Mouse (Mus musculus) embryo, embryonic 11.5 days (tissue): ENCODE measurements around the gene Dpep3.
A peak's percentile ranks its signal among the peaks of the same experiment; 100 is the strongest.

Experiments used
- DNase-seq: peaks from one replicate; pipeline ENCODE4 v3.0.0-alpha.2; 2012; ENCODE audit warnings: low read depth, low spot score

The Dpep3 gene

GRCm38 (mm10) chr8:105936866-105937475 is 42.3 kb downstream of the Dpep3 start:
- peak; percentile 84 for DNase-seq

DNA sequence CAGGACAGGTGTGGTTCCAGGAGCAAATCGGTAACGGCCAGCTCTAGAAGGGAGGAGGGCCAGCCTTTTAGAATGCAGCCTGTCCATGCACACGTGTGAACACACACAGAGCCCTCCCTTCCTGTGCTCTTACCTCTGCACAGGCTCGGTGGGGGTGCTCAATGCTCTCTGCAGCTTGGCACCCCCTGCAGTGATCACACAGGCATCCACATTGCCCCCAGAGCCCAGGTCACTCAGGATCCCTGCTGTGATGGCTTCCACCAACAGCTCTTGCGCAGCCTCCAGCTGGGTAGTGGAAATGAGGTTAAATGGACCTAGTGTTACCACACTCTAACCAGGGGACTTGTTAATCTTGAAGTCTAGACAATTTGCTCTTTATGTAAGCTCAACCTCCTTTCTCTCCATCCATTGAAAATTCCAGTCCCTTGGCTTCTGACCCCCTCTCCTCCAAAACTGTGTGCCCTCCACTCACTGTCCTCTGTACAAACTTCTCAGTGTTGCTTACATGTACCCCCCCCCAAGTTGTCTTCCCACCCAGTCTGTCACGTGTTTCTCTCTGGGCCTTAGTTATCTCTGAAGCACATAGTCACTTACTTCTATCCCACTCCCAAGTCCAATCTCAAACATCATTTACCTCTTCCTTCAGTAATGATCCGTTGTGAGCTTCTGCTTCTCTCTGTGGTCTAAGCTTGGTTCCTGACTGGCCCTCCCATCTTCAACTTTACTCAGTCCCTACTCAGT is 43.2 kb downstream of the Dpep3 start:
- DNase-seq, result no peak

DNA sequence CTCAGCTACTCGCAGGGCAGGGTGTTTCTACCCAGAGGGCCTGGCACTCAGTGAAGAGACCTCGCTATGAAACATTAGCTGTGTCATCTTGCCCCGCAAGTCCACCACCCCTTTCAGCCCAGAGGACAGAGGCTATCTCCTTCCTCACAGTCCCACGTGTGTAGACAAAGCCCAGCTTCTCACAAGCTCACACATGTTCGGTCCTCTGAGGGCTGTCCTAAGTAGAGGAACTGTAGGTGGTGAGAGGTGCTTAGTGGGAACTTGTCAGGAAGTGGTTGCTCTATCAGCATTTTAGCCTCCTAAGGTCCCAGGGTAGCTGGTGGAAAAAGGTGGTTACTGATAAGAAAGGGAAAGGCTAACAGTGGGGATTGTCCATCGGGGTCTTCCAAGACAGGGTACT is 44.1 kb downstream of the Dpep3 start:
- no peak for DNase-seq

- no peak for DNase-seq
Observed at GRCm38 (mm10) chr8:105933762-105934161, 45.5 kb downstream of the Dpep3 start, which contains the start of gene Ctrl. Gene Ctrl, minus strand, starts transcription at chr8:105933862.

DNA sequence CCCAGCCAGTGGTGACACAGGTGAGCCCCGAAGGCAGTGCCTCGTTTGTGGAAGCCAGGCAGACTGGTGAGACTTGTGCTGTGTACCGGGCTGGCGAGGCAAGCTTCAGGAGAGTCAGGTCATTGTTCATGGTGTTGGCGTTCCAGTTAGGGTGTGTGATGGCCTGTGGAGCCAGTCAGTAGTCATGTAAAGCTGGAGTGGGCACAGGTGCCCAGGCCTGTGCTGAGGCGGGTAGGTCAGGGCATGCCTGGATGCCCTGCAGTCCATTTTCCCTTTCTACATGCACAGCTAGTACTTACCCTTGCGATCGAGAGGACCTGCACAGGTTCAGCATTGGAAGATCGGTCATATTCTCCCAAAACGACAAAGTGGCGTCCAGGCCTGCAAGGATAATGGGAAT is 46.7 kb downstream of the Dpep3 start:
- no peak for DNase-seq

DNA sequence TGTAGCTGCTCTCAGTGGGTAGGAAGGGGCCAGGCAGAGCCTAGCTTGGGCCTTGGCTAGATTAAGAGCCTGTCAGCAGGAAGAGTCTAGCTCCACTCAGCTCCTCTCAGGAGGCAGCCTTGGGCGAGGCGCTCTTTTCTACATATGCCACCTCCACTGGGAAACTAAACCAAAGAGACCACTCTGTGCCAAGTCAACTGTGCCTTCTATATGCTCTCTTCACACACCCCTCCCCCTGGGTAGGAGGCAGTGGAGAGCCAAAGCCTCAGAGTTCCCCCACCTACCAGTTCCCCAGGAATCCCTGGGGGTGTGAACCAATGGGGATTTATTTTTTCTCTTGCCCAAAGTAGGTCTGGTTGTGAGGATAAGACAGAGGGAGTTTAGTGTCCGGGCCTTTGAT is 48.0 kb downstream of the Dpep3 start:
- no peak for DNase-seq

DNA sequence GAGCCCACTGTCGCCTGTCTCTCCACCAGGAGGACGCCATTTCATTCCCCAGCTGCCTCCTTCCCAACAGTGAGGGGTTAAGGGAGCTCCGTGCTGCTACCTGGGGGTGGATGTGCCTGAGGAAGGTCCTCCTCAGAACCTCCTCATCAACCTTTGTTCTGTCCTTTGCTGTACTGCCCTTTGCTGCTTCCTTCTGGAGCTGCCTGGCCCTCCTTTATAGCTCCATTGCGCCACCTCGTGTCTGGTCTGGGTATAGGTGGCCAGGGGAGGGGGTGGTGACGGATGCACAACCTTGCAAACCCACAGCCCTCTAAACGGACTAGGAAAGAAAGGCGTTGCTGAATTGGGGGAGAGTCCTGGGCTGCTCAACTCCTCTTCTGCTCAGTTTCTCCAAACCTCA is 48.6 kb downstream of the Dpep3 start:
- DNase-seq, result peak; percentile 68

DNA sequence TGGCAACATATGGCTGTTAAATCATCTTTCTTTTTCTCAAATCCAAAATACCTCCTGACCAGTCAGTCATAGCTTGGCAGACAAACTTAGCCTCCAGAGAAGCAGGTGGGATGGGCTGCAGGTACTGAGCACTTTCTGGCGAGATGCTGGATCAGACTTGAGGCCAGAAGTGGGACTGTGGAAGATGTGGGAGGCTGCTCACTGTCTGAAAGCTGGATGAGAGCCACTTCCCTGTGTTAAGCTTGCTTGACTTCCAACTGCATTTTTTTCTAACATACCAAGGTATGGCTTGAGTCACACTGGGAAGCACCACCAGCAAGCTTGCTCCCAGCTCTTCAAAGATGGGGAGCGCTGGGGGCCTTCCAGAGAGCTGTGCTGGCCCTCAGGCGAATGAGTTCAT is 54.1 kb downstream of the Dpep3 start:
- DNase-seq, result no peak
